Mouse (Mus musculus): Measurements from ENCODE around the gene Ncam1. TPM values are rescaled to one million over a fixed set of nuclear protein-coding genes. Genes with fewer than 3 reads are reported as not detected.

Ncam1 gene
- polyA plus RNA-seq, 1 experiment: 0.50 TPM

GRCm38 (mm10) chr9:49551353-49551752 lies 247.4 kb downstream of the Ncam1 start:
- TF ChIP-seq CTCF (IDR thresholded peaks at IDR 0.05; ENCODE audit: low read depth, low read length): no peak
- no peak for TF ChIP-seq POLR2A (IDR thresholded peaks at IDR 0.05; ENCODE audit: borderline replicate concordance, low read depth, low read length)
- H3K27ac ChIP-seq (ENCODE audit: insufficient read depth, low read depth, low read length): no peak overlapping the region
- no peaks in the 10 kb centered on the region for H3K4me1 ChIP-seq (ENCODE audit: control insufficient read depth, insufficient read depth, low read length)
- no peak overlapping the region for H3K4me3 ChIP-seq (ENCODE audit: insufficient read depth, low read length)

GRCm38 (mm10) chr9:49542593-49542992 lies 256.1 kb downstream of the Ncam1 start:
- TF ChIP-seq POLR2A (IDR thresholded peaks at IDR 0.05; ENCODE audit: borderline replicate concordance, low read depth, low read length) (no peak), CTCF (IDR thresholded peaks at IDR 0.05; ENCODE audit: low read depth, low read length) (no peak)
- Histone ChIP-seq H3K4me1 (ENCODE audit: control insufficient read depth, insufficient read depth, low read length) (peaks cover 8% of the 10 kb centered on the region), H3K4me3 (ENCODE audit: insufficient read depth, low read length) (no peak overlapping the region), H3K27ac (ENCODE audit: insufficient read depth, low read depth, low read length) (no peak overlapping the region)

GRCm38 (mm10) chr9:49537814-49538213 lies 260.9 kb downstream of the Ncam1 start:
- Histone ChIP-seq H3K4me3 (ENCODE audit: insufficient read depth, low read length) (no peak overlapping the region), H3K4me1 (ENCODE audit: control insufficient read depth, insufficient read depth, low read length) (peaks cover 8% of the 10 kb centered on the region), H3K27ac (ENCODE audit: insufficient read depth, low read depth, low read length) (no peak overlapping the region)
- TF ChIP-seq POLR2A (IDR thresholded peaks at IDR 0.05; ENCODE audit: borderline replicate concordance, low read depth, low read length): no peak

GRCm38 (mm10) chr9:49536593-49536992 lies 262.1 kb downstream of the Ncam1 start:
- no peak for TF ChIP-seq POLR2A (IDR thresholded peaks at IDR 0.05; ENCODE audit: borderline replicate concordance, low read depth, low read length)
- no peak for TF ChIP-seq CTCF (IDR thresholded peaks at IDR 0.05; ENCODE audit: low read depth, low read length)

GRCm38 (mm10) chr9:49534958-49535357 lies 263.8 kb downstream of the Ncam1 start:
- no peaks in the 10 kb centered on the region for H3K4me1 ChIP-seq (ENCODE audit: control insufficient read depth, insufficient read depth, low read length)
- H3K27ac ChIP-seq (ENCODE audit: insufficient read depth, low read depth, low read length): no peak overlapping the region
- TF ChIP-seq CTCF (IDR thresholded peaks at IDR 0.05; ENCODE audit: low read depth, low read length) (no peak), POLR2A (IDR thresholded peaks at IDR 0.05; ENCODE audit: borderline replicate concordance, low read depth, low read length) (no peak)
- H3K4me3 ChIP-seq (ENCODE audit: insufficient read depth, low read length): no peak overlapping the region

More at GRCm38 (mm10) chr9:49536593-49536992, 262.1 kb downstream of the Ncam1 start:
- Histone ChIP-seq H3K4me1 (ENCODE audit: control insufficient read depth, insufficient read depth, low read length) (peaks cover 8% of the 10 kb centered on the region), H3K27ac (ENCODE audit: insufficient read depth, low read depth, low read length) (no peak overlapping the region), H3K4me3 (ENCODE audit: insufficient read depth, low read length) (no peak overlapping the region)

- TF ChIP-seq CTCF (IDR thresholded peaks at IDR 0.05; ENCODE audit: low read depth, low read length) (no peak), POLR2A (IDR thresholded peaks at IDR 0.05; ENCODE audit: borderline replicate concordance, low read depth, low read length) (no peak)
- no peaks in the 10 kb centered on the region for H3K4me1 ChIP-seq (ENCODE audit: control insufficient read depth, insufficient read depth, low read length)
- H3K27ac ChIP-seq (ENCODE audit: insufficient read depth, low read depth, low read length): no peak overlapping the region
- no peak overlapping the region for H3K4me3 ChIP-seq (ENCODE audit: insufficient read depth, low read length)
Observed at GRCm38 (mm10) chr9:49533912-49534491, 264.7 kb downstream of the Ncam1 start.

GRCm38 (mm10) chr9:49533455-49533854 lies 265.3 kb downstream of the Ncam1 start:
- no peaks in the 10 kb centered on the region for H3K4me1 ChIP-seq (ENCODE audit: control insufficient read depth, insufficient read depth, low read length)
- TF ChIP-seq CTCF (IDR thresholded peaks at IDR 0.05; ENCODE audit: low read depth, low read length) (no peak), POLR2A (IDR thresholded peaks at IDR 0.05; ENCODE audit: borderline replicate concordance, low read depth, low read length) (no peak)
- H3K27ac ChIP-seq (ENCODE audit: insufficient read depth, low read depth, low read length): no peak overlapping the region
- H3K4me3 ChIP-seq (ENCODE audit: insufficient read depth, low read length): no peak overlapping the region

- Histone ChIP-seq H3K4me3 (ENCODE audit: insufficient read depth, low read length) (no peak overlapping the region), H3K27ac (ENCODE audit: insufficient read depth, low read depth, low read length) (no peak overlapping the region), H3K4me1 (ENCODE audit: control insufficient read depth, insufficient read depth, low read length) (no peaks in the 10 kb centered on the region)
- TF ChIP-seq POLR2A (IDR thresholded peaks at IDR 0.05; ENCODE audit: borderline replicate concordance, low read depth, low read length) (no peak), CTCF (IDR thresholded peaks at IDR 0.05; ENCODE audit: low read depth, low read length) (no peak)
Observed at GRCm38 (mm10) chr9:49531833-49532232, 266.9 kb downstream of the Ncam1 start.

- TF ChIP-seq CTCF (IDR thresholded peaks at IDR 0.05; ENCODE audit: low read depth, low read length) (no peak), POLR2A (IDR thresholded peaks at IDR 0.05; ENCODE audit: borderline replicate concordance, low read depth, low read length) (no peak)
- H3K4me1 ChIP-seq (ENCODE audit: control insufficient read depth, insufficient read depth, low read length): no peaks in the 10 kb centered on the region
- H3K4me3 ChIP-seq (ENCODE audit: insufficient read depth, low read length): no peak overlapping the region
- no peak overlapping the region for H3K27ac ChIP-seq (ENCODE audit: insufficient read depth, low read depth, low read length)
Observed at GRCm38 (mm10) chr9:49531257-49531656, 267.5 kb downstream of the Ncam1 start.

GRCm38 (mm10) chr9:49530739-49531138 lies 268.0 kb downstream of the Ncam1 start:
- TF ChIP-seq POLR2A (IDR thresholded peaks at IDR 0.05; ENCODE audit: borderline replicate concordance, low read depth, low read length) (no peak), CTCF (IDR thresholded peaks at IDR 0.05; ENCODE audit: low read depth, low read length) (no peak)
- H3K27ac ChIP-seq (ENCODE audit: insufficient read depth, low read depth, low read length): no peak overlapping the region
- H3K4me3 ChIP-seq (ENCODE audit: insufficient read depth, low read length): no peak overlapping the region
- no peaks in the 10 kb centered on the region for H3K4me1 ChIP-seq (ENCODE audit: control insufficient read depth, insufficient read depth, low read length)

Data from bone marrow macrophage, adult 2 months (primary cell).